Mouse (Mus musculus): ENCODE measurements around the gene Dhrs7b.

DNA sequence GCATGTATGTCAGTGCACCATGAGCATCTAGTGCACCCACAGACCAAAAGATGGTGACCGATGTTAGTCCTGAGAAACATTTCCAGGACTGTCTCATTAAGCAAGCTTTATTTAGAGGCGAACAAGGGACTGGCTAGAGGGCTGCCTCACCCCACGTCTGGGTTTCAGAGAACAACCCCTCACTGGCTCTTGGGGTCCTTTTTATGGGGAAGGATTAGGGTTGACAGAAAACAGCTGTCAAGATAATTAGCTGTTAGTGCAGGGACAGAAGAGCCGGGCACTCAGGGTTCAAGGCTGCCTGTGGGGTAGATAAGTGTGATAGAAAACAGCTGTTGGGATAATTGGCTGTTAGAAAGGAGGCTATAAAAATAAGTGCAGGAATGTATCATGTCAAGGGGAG lies 65.5 kb downstream of the Dhrs7b start:
- no peak for TF ChIP-seq CTCF (IDR thresholded peaks at IDR 0.05; ENCODE audit: insufficient read depth, low read depth, low read length)
- no peak for TF ChIP-seq POLR2A (IDR thresholded peaks at IDR 0.05; ENCODE audit: insufficient read depth, low read depth, low read length)
